Mouse (Mus musculus) hindbrain, postnatal 0 days (tissue): ENCODE measurements around the gene Fbxo47. TPM values are rescaled to one million over a fixed set of nuclear protein-coding genes. Genes with fewer than 3 reads are reported as not detected.

Experiments used
- ATAC-seq: fragments of 200-750 bp; cut with Nextera tagmentation; 2 replicates; pipeline ENCODE4 v1.8.0; 2017; ENCODE audit warnings: mild to moderate bottlenecking, moderate TSS enrichment, moderate library complexity
- DNase-seq: peaks from one replicate; pipeline ENCODE4 v3.0.0-alpha.2; 2015; ENCODE audit warnings: low spot score
- H3K27ac ChIP-seq: fragments of 300-500 bp; sonication (generic); 2 replicates; pipeline ENCODE4 v1.5.1; 2014; ENCODE audit warnings: mild to moderate bottlenecking
- H3K27me3 ChIP-seq: fragments of 300-500 bp; sonication (generic); 2 replicates; pipeline ENCODE4 v1.6.1; 2014; ENCODE audit warnings: low read length, mixed read lengths; ENCODE audit not compliant: insufficient read depth
- H3K36me3 ChIP-seq: fragments of 300-500 bp; sonication (generic); 2 replicates; pipeline ENCODE4 v1.6.1; 2014; ENCODE audit warnings: low read length, mixed read lengths; ENCODE audit not compliant: insufficient read depth
- H3K4me1 ChIP-seq: fragments of 300-500 bp; sonication (generic); 2 replicates; pipeline ENCODE4 v1.6.1; 2014; ENCODE audit warnings: antibody characterized with exemption, low read length, mixed read lengths; ENCODE audit not compliant: insufficient read depth
- H3K4me2 ChIP-seq: fragments of 300-500 bp; sonication (generic); 2 replicates; pipeline ENCODE4 v1.6.1; 2014; ENCODE audit warnings: low read depth, mild to moderate bottlenecking, low read length, moderate library complexity, mixed read lengths
- H3K4me3 ChIP-seq: fragments of 300-500 bp; sonication (generic); 2 replicates; pipeline ENCODE4 v1.5.1; 2014; ENCODE audit warnings: low read length
- H3K9ac ChIP-seq: fragments of 300-500 bp; sonication (generic); replicated peaks from 2 replicates; pipeline ENCODE4 v1.6.1; 2014; ENCODE audit warnings: mild to moderate bottlenecking, low read length, moderate library complexity, mixed read lengths
- H3K9me3 ChIP-seq: fragments of 300-500 bp; sonication (generic); 2 replicates; pipeline ENCODE4 v1.6.1; 2016; ENCODE audit warnings: low read length, mixed read lengths
- CTCF ChIP-seq: IDR thresholded peaks from 2 replicates; pipeline ENCODE4 v1.5.1; 2016; ENCODE audit warnings: antibody characterized with exemption, control low read depth, low read depth
- WGBS: fragments of 180-500 bp; shearing (Covaris S2); extraction: QIAGEN DNeasy Blood & Tissue Kit; methylation state at CpG from one replicate; pipeline ENCODE4 v1.1.7; 2014; 5-methylcytosine and 5-hydroxymethylcytosine counted together
- polyA plus RNA-seq: library from polyadenylated mRNA; unstranded; fragments of >200 nt; fragmentation: Nextera tagmentation; extraction: Ambion mirVana; gene quantifications from 2 replicates; pipeline ENCODE4 v1.2.1, GENCODE M21; 2015
- total RNA-seq: library from RNA; depleted of rRNA; stranded (reverse); fragments of >200 nt; gene quantifications from 2 replicates; pipeline ENCODE4 v1.2.3, GENCODE M21; 2014; rRNA removed

The Fbxo47 gene
- total RNA-seq (0.47 and 1.2 TPM in 2 replicates), polyA plus RNA-seq (0.34 and 0.36 TPM in 2 replicates)

DNA sequence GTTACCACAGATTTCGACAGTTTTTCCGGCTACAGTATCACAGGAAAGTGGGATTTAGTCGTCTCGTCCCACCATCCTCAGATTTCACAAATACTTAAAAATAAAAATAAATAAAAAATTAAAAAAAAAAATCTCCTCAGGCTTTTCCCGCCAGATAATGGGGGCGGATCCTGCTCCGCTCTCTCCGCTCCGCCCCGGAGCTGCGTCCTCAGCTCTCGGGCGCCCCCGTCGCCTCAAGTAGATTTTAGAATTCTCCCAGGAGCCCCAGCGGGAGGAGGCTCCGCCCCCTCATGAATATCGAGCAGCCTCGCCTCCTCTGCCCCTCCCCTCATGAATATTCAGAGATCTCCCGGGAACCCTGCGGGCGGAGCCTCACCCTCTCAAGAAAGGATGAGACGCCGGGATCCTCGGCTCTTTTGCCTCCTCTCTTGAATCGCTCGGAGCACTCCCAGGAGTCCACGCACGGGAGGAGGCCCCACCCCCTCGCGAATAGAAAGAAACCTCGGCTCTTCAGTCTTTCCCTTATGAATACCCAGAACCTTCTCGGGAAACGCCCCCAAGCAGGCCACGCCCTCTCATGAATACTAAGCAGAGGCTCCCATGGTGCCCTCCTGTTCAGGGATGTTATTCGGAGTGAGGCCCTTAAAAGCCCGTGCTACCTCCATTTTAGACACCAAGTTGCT lies at the start of gene Fbxo47:
TSS of gene Fbxo47 (minus strand) at position 237 of the 683 bp plus-strand sequence.
- H3K9ac ChIP-seq = peak within 1 kb of the TSS; percentile 51
- H3K36me3 ChIP-seq = no peaks in the 10 kb centered on the region
- no peaks in the 10 kb centered on the region for H3K4me1 ChIP-seq
- peak within 1 kb of the TSS; percentile 86 for H3K27ac ChIP-seq
- DNase-seq (peak; percentile 99), ATAC-seq (peak; percentile 97)
- WGBS = under 1% methylated on average over 37 of the region's 37 CpGs
- H3K4me2 ChIP-seq = peak within 1 kb of the TSS; percentile 67
- H3K4me3 ChIP-seq = peak within 1 kb of the TSS; percentile 61
- no peaks in the 10 kb centered on the region for H3K27me3 ChIP-seq
- H3K9me3 ChIP-seq = no peaks in the 10 kb centered on the region
- TF ChIP-seq CTCF = peak; percentile 65

- Histone ChIP-seq H3K4me1 (no peaks in the 10 kb centered on the region), H3K36me3 (no peaks in the 10 kb centered on the region), H3K4me2 (no peak overlapping the region), H3K4me3 (no peak overlapping the region), H3K27ac (no peak overlapping the region), H3K9ac (no peak overlapping the region), H3K9me3 (no peaks in the 10 kb centered on the region), H3K27me3 (no peaks in the 10 kb centered on the region)
- DNase-seq (no peak), ATAC-seq (no peak)
- WGBS = 63% methylated on average over 1 of the region's 1 CpGs
- no peak for TF ChIP-seq CTCF
Measured at GRCm38 (mm10) chr11:97933553-97933952, 49.6 kb upstream of the Fbxo47 start.

- no peaks in the 10 kb centered on the region for H3K4me1 ChIP-seq
- H3K9ac ChIP-seq = no peak overlapping the region
- no peaks in the 10 kb centered on the region for H3K9me3 ChIP-seq
- WGBS = 79% methylated on average over 4 of the region's 4 CpGs
- H3K36me3 ChIP-seq = no peaks in the 10 kb centered on the region
- ATAC-seq (no peak), DNase-seq (no peak)
- TF ChIP-seq CTCF = no peak
- H3K27ac ChIP-seq = no peak overlapping the region
- H3K27me3 ChIP-seq = no peaks in the 10 kb centered on the region
- no peak overlapping the region for H3K4me2 ChIP-seq
- no peak overlapping the region for H3K4me3 ChIP-seq
Measured at GRCm38 (mm10) chr11:97928905-97929304, 45.0 kb upstream of the Fbxo47 start.

GRCm38 (mm10) chr11:97924217-97924616 lies 40.3 kb upstream of the Fbxo47 start:
- no peak for ATAC-seq

GRCm38 (mm10) chr11:97923639-97924038 lies 39.7 kb upstream of the Fbxo47 start:
- Histone ChIP-seq H3K27ac (no peak overlapping the region), H3K27me3 (no peaks in the 10 kb centered on the region), H3K4me1 (no peaks in the 10 kb centered on the region), H3K4me3 (no peak overlapping the region), H3K9ac (no peak overlapping the region), H3K36me3 (no peaks in the 10 kb centered on the region), H3K9me3 (no peaks in the 10 kb centered on the region), H3K4me2 (no peak overlapping the region)
- WGBS = 79% methylated on average over 9 of the region's 9 CpGs
- DNase-seq = no peak
- no peak for TF ChIP-seq CTCF
- no peak for ATAC-seq

More at GRCm38 (mm10) chr11:97924217-97924616, 40.3 kb upstream of the Fbxo47 start:
- Histone ChIP-seq H3K4me3 (no peak overlapping the region), H3K4me2 (no peak overlapping the region), H3K27ac (no peak overlapping the region), H3K9ac (no peak overlapping the region), H3K4me1 (no peaks in the 10 kb centered on the region), H3K9me3 (no peaks in the 10 kb centered on the region), H3K36me3 (no peaks in the 10 kb centered on the region), H3K27me3 (no peaks in the 10 kb centered on the region)
- DNase-seq = peak; percentile 18
- WGBS = 77% methylated on average over 10 of the region's 10 CpGs
- TF ChIP-seq CTCF = no peak

- H3K4me3 ChIP-seq = no peak overlapping the region
- H3K9ac ChIP-seq = no peak overlapping the region
- DNase-seq (no peak), ATAC-seq (no peak)
- no peak for TF ChIP-seq CTCF
- WGBS = 93% methylated on average over 6 of the region's 6 CpGs
- H3K36me3 ChIP-seq = no peaks in the 10 kb centered on the region
- H3K4me1 ChIP-seq = no peaks in the 10 kb centered on the region
- no peak overlapping the region for H3K27ac ChIP-seq
- H3K4me2 ChIP-seq = no peak overlapping the region
- no peaks in the 10 kb centered on the region for H3K9me3 ChIP-seq
- H3K27me3 ChIP-seq = no peaks in the 10 kb centered on the region
Measured at GRCm38 (mm10) chr11:97915974-97916503, 32.1 kb upstream of the Fbxo47 start.

- no peak for TF ChIP-seq CTCF
- WGBS = 87% methylated on average over 2 of the region's 2 CpGs
- no peaks in the 10 kb centered on the region for H3K9me3 ChIP-seq
- H3K4me1 ChIP-seq = no peaks in the 10 kb centered on the region
- H3K27me3 ChIP-seq = no peaks in the 10 kb centered on the region
- no peaks in the 10 kb centered on the region for H3K36me3 ChIP-seq
- H3K4me2 ChIP-seq = no peak overlapping the region
- no peak overlapping the region for H3K27ac ChIP-seq
- DNase-seq (no peak), ATAC-seq (no peak)
- no peak overlapping the region for H3K9ac ChIP-seq
- H3K4me3 ChIP-seq = no peak overlapping the region
Measured at GRCm38 (mm10) chr11:97915471-97915870, 31.5 kb upstream of the Fbxo47 start.
